Mouse (Mus musculus) heart, adult 8-10 months (tissue): ENCODE results near the gene Lamc2. TPM values are rescaled to one million over a fixed set of nuclear protein-coding genes. Genes with fewer than 3 reads are reported as not detected.

Source experiments
- total RNA-seq, 4 experiments: library from RNA; stranded (reverse); gene quantifications; 2 replicates each; pipeline ENCODE4 v1.2.4; 2022

The Lamc2 gene
- total RNA-seq, 4 experiments from 2014 or later: 8.3 to 14.2 (median 11.6) TPM

Other genes with a start within 250 kb of the Lamc2 start
- under 1 TPM; 0.16 to 0.46 (median 0.32) TPM for gene Nmnat2, start 231.5 kb downstream of the Lamc2 start, total RNA-seq
- gene Lamc1, start 146.3 kb upstream of the Lamc2 start, total RNA-seq: 100 to 1,000 TPM in 2 of 4 experiments, 10 to 100 TPM in 2; 83.2 to 109 (median 98.8) TPM
- not detected for gene Shcbp1l, start 238.7 kb upstream of the Lamc2 start, total RNA-seq